Mouse (Mus musculus) T-helper 1 cell (primary cell): ENCODE data around the gene Slc16a7.

Experiments used
- in situ Hi-C: fragments of 300-600 bp; cut with MboI, MseI; formaldehyde crosslinking; loops from one replicate; pipeline ENCODE4 v1.15.1; 2025; ENCODE audit warnings: high pct_unique_total_duplicates

Gene Slc16a7

DNA sequence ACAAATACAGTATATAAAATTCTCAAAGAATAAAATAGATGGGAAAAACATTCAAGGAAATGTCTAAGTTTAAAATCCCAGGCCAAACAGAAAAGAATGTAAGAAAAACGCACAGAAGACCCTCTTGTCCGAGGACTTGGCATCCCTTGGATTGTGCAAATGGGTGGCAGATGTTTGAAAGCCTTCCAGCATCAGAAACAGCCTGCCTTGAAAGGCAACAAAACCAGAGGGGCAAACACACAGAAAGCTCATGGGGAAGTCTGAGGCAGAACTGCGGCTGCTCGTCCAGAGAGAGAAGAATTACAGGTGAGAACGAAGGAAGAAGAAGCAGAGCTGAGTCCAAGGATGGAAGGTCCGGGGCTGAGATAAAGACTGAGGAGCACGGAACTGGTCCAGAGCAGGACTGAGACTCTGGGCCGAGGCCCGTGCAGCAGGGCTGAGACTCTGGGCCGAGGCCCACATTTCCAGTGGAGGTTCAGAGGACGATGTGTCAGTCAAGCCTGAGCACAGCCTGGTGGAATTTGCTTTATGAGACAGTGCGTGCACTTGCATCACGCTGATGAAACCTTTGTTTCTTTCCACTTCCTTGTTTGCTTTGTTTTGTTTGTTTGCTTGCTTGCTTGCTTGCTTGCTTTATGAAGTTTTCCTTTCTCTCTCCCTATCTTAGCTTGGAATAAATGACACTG lies 65.0 kb downstream of the Slc16a7 start:
- in situ Hi-C loops = no loop called here

DNA sequence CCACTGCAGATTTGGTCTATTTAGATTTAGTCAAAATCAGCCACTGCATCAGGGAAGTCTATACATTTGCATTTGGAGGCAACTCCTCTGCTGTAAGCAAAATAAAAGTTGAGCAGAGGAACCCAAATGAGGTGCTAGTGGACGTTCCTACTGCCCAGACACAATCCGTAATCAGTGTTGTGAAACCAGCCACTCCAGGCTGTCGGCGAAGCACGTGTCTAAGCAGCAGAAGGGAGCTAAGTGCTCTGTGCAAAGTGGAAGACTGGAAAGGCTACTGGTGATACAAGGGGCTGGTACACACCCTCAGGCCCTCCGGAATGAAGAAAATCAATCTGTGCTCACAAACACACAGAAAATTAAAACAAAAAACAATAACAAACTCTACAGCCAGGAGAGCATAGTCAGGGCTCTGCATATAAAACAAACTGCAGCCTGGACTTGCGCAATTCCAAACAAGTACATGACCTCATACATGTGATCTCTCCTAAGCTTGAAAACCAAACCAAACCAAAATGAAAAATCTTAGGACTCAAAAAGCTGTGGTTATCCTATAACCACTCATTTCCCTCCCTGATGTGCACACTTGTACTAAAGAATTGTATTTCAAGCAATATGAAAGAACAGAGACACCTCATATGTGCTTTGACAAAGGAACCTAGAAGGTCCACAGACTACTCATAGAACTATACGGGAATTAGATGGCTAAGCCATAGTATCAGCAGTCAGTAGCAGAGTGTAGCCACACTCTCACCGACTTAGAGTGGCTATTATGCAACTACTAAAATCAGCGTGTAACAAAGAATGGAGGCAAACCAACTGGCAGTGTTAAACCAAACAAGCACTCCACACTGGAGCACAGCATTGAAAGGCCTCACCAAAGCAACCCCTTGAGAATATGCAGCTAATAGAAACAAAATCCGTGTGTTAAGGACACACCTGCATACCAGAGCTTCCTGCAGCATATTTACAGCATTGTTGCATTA lies 67.5 kb downstream of the Slc16a7 start:
- in situ Hi-C loops = no loop called here

DNA sequence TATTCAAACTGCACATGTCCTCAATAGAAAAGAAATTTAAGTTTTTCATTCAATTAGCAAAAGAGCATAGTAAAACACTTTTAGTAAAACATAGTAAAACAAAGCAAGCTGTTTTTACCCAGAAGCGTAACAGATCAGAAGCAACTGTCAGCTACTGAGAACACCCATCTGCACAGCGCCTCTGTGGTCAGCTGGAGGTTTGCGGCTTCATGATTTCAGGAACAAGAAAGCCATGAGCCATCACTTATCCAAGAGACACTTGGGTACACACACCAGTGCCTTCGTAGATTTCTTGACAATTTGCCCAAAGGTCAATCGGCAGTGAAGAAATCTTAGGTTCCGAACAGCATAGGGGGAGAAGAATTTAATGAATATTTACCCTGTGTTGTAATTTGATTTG lies 71.9 kb downstream of the Slc16a7 start:
- in situ Hi-C loops = no loop called here

DNA sequence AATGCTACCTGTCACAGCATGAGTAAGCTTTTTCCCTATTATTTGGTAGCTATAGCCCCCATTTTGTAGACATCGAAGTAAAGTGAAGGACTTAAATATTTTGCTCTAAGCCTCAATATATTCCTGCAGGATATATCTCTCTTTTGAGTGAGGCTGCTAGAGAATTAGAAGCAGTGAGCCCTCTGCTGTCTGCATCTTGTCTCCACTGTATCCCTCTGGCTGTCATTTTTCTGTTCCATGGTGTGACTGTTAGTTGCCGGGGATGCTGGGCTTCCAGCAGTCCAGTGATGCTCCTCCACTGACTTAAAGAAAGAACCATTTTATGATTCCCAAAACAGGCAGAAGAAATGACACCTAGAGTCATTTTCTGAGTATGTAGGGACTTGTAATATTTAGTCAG lies 78.4 kb downstream of the Slc16a7 start:
- in situ Hi-C loops = no loop called here

DNA sequence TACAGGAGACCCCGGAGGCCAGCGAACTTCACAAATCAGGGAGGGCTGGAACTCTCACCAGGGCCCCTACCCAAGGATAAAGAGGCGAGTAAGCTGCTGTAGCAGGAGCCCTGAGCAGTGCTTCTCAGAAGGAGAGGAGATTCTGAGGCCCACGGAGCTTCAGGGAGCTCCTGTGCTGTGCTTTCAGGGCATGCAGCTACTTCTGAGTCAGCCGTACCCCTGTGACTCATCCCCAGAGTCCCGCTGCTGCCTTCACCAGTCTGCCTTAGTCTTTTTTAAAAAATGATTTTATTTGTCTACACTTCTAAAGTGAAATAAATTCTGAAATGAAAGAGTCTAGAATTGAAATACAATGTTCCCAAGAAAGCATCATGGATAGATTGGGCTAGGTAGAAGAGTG lies 91.2 kb downstream of the Slc16a7 start:
- in situ Hi-C loops = no loop called here

DNA sequence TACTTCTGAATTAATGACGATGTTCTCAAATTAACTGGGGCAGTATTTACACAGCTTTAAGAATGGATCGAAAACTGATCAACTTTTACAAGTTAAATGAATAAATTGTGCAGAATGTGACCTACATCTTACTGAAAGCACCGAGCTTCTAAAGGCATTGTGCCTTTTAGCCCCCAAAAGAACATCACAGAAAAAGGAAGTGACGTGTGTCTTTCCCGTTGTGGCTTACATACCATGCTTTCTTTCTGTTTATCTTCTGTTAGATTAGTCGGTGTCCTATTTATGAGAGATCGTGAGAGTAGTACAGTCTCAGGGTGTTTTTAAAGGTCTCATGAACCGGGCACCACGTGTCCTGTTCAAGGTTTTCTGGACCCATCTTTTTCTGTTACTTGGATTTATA lies 98.9 kb downstream of the Slc16a7 start:
- in situ Hi-C loops = no loop called here

DNA sequence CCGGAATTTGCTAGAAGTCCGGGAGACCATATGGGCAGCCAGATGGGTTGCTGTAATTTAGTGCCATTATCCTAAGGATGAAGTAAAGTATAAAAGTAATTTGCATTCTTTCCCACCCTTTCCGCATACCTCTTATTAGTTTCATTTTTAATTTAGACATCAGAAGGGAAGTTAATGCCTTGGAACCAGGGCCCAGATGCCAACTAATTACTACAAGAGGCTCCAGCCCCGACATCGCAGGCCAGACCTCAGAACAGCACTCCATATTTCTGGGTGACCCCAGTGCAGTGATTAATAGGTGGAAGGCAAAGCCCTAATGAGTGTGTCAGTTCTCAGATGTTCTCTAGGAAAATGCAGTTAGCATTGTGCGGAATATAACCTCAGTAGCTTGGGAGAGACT lies 100.7 kb downstream of the Slc16a7 start:
- in situ Hi-C loops = no loop called here

DNA sequence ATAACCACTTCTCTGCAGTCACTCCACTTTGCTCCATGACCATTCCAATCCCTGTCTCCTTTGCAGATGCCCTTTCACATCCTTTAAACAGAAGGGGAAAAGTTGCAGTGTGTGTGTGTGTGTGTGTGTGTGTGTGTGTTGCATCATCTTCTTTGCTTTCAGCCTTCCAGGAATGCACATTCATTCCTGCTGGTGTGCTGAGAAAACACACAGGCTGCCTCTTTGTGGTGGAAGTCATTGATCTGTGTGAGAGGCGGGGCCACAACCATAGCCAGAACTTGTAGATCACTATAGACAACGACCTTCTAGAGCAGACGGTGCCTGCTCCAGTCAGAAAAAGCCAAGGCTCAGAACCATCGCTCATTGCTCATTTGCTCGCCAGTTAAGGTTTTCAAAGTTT lies 103.9 kb downstream of the Slc16a7 start:
- in situ Hi-C loops = no loop called here

DNA sequence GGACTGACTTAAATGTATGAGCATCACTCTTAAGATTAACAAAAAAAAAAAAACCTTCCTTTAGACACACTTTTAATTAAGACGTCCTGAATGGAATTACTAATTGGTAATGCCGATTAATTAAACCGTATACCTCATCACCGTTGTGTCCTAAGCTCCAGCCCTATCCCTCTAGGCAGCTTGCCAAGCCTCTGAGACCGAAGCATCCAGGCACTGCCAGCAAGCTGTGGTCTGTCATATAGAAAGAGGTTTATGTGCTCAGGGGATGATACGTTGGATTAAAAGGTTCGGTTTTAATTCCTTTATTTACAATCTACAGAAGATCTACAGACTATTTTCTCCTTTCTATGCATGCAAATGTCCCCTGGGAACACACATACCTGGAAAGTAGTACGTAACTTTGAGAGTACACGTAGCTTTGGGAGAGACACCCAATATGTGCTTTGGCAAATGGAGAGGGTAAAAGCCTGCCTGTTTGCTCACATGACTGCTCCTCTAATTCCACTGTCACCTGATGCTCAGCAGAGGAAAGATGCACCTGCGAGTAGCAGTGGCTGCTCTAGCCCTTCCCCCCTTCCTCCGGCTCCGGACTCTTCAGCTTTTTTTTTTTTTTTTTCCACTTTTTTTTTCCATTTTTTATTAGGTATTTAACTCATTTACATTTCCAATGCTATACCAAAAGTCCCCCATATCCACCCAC lies 114.0 kb downstream of the Slc16a7 start:
- in situ Hi-C loops = no loop called here

DNA sequence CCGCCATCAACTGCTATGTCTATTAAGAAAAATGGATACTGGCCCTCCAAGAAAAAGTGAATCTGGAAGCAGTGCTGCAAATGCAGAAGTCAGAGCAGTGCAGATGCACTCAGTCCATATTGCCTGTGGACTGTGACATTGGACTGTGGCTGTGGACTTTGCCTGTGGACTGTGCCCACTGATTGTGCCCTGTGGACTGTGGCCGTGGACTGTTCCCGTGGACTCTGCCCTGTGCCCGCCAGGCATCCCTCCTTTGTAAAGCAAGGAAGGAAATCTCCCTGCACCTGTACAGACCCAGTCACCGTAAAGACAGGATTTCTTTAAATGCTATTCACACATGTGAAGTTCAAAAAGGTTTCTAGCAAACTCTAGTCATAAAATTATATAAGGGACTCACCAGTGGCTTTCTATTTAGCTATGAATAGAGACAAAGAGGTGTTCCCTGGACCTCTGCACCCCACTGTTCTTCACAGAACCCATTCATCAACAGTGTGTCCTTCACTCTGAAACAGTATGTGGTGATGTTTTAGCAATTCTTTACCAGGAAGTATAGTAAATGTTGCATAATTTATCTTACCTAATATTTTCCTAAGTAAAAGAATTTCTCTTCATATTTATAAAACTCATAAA lies 114.6 kb downstream of the Slc16a7 start:
- in situ Hi-C loops = loop anchor here (25.0 kb wide), 1 partner anchor 1263 kb away; no protein-coding TSS in a partner anchor

DNA sequence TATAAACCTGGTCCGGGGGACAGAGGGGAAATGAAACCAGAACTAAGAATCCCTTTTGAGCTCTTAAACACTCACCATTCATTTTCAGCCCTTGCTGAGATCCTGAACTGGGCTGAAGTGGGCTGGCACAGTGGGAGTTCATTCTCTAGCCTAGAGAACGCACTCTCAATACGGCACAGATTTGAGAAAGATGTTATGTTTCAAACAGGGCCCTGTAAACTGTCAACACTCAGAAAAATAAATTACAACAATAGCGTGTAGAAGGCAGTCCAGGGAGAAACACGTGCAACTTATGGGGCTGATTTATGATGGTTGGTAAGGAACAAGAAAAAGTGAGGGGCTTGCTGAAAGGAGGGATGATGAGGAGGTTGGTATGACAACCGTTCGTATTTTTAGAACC lies 115.5 kb downstream of the Slc16a7 start:
- in situ Hi-C loops = loop anchor here (25.0 kb wide), 1 partner anchor 1264 kb away; no protein-coding TSS in a partner anchor

DNA sequence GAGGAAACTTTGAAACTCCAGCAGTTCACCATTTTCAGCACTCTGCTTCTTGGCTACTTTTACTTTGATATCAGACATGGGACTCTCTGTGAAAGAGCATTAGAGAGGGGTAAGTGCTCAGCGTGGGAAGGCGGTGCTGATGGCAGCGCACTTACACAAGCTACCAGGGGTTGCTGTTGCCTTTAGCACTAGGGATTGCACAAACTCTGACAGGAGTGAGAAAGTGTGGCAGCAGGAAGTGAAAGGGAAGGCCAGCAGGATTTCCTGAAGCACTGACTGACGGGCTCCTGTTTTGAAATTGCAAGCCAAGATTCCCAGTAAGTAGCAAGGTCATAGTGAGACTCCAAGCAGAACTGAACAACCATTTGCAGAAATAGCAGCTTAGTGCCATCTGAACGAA lies 117.8 kb downstream of the Slc16a7 start:
- in situ Hi-C loops = loop anchor here (25.0 kb wide), 1 partner anchor 1266 kb away; no protein-coding TSS in a partner anchor

DNA sequence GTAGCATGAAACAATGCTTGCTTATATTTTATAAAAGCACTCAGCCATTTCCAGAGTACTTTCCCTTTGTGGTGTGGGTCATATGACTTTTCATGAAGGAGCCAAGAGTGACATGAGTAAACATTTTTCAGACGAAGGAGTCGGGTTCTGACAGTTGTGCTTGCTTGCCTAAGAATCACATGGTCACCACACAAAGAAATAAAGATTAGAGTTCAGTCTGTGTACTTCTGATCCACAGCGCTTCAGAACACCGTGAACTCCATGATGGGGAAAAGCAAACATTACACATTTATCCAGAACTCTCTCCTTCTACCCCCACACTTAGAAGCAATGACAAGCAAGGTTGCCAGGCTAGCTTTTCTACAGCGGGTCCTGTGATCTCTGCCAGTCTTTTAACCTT lies 119.0 kb downstream of the Slc16a7 start:
- in situ Hi-C loops = loop anchor here (25.0 kb wide), 1 partner anchor 1267 kb away; no protein-coding TSS in a partner anchor

DNA sequence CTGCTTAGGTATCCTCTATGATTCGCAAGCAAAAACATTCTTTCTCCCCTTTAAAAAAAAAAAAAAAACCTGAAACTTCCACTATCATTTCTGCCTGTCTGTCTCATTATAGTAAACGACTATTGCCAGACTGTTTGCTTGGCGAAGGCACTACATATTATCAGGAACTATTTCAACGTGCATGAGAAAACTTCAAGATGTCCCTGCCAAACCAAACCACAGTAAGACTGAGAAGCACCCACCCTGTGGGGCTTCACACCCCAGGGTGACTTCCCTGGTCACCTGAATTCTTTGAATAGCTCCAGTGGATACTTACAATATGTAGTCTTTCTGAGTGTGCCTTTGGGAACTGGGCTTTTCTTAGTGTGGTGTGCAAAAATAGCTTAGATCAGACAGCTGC lies 122.9 kb downstream of the Slc16a7 start:
- in situ Hi-C loops = loop anchor here (25.0 kb wide), 1 partner anchor 1271 kb away; no protein-coding TSS in a partner anchor

DNA sequence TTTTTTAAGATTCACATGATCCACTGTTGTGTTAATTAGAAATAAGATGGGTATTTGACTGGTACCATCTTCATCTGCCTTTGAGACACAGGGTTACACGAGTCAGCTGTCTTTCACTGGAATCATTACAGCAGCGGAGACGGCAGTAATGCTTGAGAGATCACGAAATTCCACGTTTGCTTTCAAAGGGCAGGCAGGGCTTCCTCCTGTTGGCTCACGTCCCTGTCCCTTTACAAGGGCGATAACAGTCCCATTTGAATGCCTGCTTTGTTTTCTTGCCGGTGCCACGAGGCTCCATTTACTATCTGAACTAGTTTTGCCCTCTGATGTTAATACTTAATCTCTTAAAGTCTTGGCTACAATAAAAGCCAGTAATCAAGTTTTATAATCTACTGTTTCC lies 123.4 kb downstream of the Slc16a7 start:
- in situ Hi-C loops = loop anchor here (25.0 kb wide), 1 partner anchor 1271 kb away; no protein-coding TSS in a partner anchor

DNA sequence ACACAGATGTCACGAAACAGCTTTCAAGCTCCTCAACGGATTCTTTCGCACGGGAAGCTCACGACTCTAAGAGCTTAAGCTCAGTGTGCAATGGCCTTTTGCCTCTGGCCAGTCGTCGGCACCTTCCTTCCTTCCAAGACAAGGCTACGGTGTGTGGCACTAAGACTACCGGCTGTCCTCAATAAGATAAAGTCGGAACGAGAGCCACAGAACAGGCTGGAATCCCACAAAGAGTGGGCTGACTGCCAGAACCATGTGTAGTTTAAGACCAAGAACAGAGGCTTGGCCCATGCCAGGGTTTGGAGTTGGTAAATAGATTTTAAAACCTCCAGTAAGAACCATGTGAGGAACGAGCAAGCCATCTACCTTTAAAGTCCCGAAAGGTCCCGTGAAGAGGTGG lies 123.8 kb downstream of the Slc16a7 start:
- in situ Hi-C loops = loop anchor here (25.0 kb wide), 1 partner anchor 1272 kb away; no protein-coding TSS in a partner anchor

DNA sequence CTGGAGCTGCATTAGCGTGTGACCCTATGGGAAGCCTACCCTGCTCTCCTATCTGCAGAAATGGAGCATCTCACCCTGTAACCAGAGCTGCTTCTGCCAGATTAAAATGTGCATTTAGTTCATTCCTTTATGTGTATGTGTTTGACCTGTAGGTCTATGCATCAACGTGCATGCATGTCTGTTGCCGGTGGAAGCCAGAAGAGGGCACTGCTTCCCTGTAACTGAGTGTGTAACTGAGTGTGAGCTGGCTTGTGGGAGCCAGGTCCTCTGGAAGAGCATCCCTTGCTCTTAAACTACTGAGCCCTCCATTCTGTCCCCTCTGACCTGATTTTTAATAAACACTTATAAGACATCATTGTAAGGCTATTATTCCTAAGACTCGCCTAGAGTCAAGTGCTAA lies 124.3 kb downstream of the Slc16a7 start:
- in situ Hi-C loops = loop anchor here (25.0 kb wide), 1 partner anchor 1272 kb away; no protein-coding TSS in a partner anchor

DNA sequence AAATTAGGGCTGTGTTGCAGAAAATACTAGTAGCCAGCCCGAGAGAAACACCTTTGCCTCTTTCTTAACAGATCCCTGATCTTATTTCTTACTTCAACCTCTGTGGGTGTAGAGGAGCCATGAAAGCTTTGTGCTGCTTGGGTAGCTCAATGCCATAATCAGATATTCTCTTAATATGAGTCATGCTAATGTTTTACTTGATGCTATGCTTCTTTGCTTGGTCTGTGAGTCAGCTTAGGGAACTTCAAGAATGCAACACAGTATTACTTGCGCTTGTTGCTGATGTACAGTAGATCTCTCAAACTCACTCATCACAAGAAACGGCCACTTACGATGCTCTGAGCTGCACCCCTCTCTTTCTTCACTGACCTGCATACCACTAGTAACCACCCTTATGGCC lies 133.4 kb downstream of the Slc16a7 start:
- in situ Hi-C loops = loop anchor here (25.0 kb wide), 1 partner anchor 1281 kb away; no protein-coding TSS in a partner anchor

DNA sequence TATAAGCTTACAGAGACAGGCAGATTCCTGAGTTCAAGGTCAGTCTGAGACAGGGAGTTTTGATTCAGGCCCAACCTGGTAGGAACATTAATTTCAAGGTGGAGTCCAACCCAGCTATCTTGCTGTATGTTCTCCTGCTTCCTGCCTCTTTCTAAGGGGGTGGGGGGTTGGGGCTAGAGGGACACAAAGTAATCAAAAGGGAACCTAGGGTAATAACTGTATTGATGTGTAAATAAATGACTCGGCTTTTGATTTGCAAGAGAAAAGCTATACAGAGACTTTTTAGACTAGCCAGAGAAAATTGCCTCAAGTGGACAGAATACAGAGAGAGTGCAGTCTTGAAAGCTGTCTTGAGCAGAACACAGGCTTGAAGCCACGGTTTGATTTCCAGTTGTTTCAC lies 174.7 kb downstream of the Slc16a7 start:
- in situ Hi-C loops = no loop called here

DNA sequence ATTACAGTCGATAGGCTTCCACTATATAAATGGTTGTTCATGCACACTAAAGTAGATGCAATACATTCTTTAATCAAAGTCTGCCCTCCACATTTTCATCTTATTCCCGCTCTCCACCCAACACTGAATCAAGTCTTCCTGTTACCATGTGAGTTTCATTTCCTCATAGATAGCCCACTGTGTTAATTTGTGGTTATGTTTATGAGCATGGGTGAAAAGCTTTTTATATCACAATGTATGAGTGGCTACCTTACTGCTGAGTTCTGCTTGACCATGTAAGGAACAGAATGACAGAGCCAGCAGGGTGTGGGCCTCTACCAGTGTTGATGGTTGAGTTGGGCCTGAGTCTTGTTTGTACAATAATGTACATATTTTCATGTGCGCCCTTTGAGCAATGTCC lies 175.5 kb downstream of the Slc16a7 start:
- in situ Hi-C loops = no loop called here

DNA sequence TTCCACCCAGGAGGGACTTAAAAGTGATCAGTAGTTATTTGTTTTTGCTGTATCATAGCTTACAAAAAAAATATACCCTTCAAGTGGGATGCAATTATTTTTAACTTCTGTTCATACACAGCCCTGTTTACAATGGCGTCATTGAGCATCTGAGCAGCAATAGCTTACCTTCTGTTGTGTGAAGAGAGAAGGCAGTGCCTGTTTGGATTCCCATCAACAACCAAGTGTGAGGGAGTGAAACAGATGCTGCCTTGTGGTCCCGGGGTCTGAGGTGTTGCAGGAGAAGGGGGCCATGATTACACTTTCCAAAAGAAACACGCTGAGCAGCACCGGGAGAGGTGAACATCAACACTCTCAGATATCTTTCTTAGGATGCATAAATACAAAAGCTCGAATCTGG lies 201.7 kb downstream of the Slc16a7 start:
- in situ Hi-C loops = no loop called here
